Mouse (Mus musculus): Measurements from ENCODE around the gene Cuedc2. TPM values are rescaled to one million over a fixed set of nuclear protein-coding genes. Genes with fewer than 3 reads are reported as not detected.

Cuedc2 gene
- polyA plus RNA-seq, 1 experiment from 2014 or later = 75.3 TPM

DNA sequence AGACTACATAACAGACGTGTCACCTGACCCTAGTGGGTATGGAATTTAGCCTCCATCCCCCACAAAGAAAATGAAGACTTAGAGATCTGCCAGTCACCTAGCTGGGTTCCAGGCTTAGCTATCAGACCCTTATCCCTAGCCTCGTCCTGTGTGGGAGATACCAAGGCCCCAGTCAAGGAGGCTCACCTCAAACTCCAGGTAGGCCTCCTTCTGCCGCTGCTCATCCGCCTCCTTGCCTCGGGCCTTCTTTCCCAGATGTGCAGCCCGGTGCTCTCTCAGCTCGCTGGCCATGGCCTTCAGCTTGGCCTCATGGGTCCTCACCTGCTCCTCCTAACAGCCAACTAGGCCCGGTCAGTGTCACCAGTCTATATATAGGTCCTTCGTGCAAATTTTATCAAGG lies 25.4 kb downstream of the Cuedc2 start:
- DNase-seq (ENCODE audit: low spot score) = peak; percentile 12

DNA sequence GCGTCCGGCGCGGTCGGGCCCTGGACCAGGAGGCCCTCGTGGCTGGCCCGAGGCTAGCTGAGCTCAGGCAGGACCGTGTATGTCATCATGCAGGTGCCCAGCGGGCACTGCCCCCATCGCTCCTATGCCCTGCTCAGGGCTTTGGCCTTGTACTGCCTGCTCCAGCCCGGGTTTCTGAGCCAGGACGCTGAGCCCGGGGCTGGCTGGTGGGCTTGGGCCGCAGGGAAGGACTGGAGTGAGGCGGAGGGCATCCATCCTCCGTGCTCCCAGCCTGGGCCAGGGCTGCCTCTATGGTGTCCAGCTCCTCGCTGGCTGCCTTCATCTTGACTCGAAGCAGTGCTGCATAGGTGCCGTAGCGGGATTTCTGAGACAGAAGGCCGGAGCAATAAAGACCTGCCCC lies 25.9 kb downstream of the Cuedc2 start:
- DNase-seq (ENCODE audit: low spot score) (peak; percentile 12), ATAC-seq (ENCODE audit: low FRiP score, low TSS enrichment) (no peak)
- H3K9me3 ChIP-seq (ENCODE audit: control insufficient read depth, low read length) = no peaks in the 10 kb centered on the region
- no peak overlapping the region for H3K4me3 ChIP-seq (ENCODE audit: low read depth, low read length)
- H3K27me3 ChIP-seq (ENCODE audit: control insufficient read depth, insufficient read depth, low read length) = no peaks in the 10 kb centered on the region
- TF ChIP-seq CTCF (IDR thresholded peaks at IDR 0.05; ENCODE audit: low read depth) = no peak
- TF ChIP-seq EP300 (optimal IDR thresholded peaks at IDR 0.05) = no peak
- no peak overlapping the region for H3K4me2 ChIP-seq (replicated peaks; ENCODE audit: low read depth)
- H3K9ac ChIP-seq (ENCODE audit: low read length) = no peak overlapping the region
- H3K36me3 ChIP-seq (ENCODE audit: control insufficient read depth, insufficient read depth, low read length) = peaks cover 29% of the 10 kb centered on the region
- peaks cover 6% of the 10 kb centered on the region; the same call in 1 of the 2 replicates for H3K4me1 ChIP-seq (replicated peaks; ENCODE audit: control insufficient read depth, insufficient read depth)
- no peak overlapping the region for H3K27ac ChIP-seq (replicated peaks)
- WGBS = 81% methylated on average over 21 of the region's 21 CpGs

More for the DNA sequence above, 25.4 kb downstream of the Cuedc2 start:
- Histone ChIP-seq H3K36me3 (ENCODE audit: control insufficient read depth, insufficient read depth, low read length) (peaks cover 27% of the 10 kb centered on the region), H3K9me3 (ENCODE audit: control insufficient read depth, low read length) (no peaks in the 10 kb centered on the region), H3K4me1 (replicated peaks; ENCODE audit: control insufficient read depth, insufficient read depth) (peaks cover 6% of the 10 kb centered on the region; the same call in 1 of the 2 replicates), H3K9ac (ENCODE audit: low read length) (no peak overlapping the region), H3K27me3 (ENCODE audit: control insufficient read depth, insufficient read depth, low read length) (0 out of 2 replicates have a peak, but pooled peaks cover 2% of the 10 kb centered on the region), H3K4me2 (replicated peaks; ENCODE audit: low read depth) (no peak overlapping the region), H3K4me3 (ENCODE audit: low read depth, low read length) (no peak overlapping the region), H3K27ac (replicated peaks) (no peak overlapping the region)
- 86% methylated on average over 9 of the region's 9 CpGs for WGBS
- TF ChIP-seq CTCF (IDR thresholded peaks at IDR 0.05; ENCODE audit: low read depth) = no peak
- TF ChIP-seq EP300 (optimal IDR thresholded peaks at IDR 0.05) = no peak
- ATAC-seq (ENCODE audit: low FRiP score, low TSS enrichment) = no peak

DNA sequence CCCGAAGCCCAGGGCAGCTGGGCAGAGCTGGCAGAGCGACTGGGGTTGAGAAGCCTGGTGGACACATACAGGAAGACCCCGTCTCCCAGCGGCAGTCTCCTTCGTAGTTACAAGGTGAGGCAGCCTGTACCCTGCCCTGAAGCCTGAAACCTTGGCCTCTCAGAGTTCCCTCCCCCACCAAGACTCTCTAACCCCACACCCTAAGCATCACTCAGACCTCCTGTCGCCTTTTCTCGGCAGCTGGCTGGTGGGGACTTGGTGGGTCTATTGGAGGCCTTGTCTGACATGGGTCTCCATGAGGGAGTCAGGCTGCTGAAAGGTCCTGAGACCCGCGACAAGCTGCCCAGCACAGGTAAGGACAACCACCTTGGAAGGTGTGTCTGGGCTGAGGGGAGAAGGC lies 27.2 kb downstream of the Cuedc2 start:
- peaks cover 32% of the 10 kb centered on the region for H3K36me3 ChIP-seq (ENCODE audit: control insufficient read depth, insufficient read depth, low read length)
- peaks cover 6% of the 10 kb centered on the region; the same call in 1 of the 2 replicates for H3K4me1 ChIP-seq (replicated peaks; ENCODE audit: control insufficient read depth, insufficient read depth)
- H3K9ac ChIP-seq (ENCODE audit: low read length) = no peak overlapping the region
- H3K9me3 ChIP-seq (ENCODE audit: control insufficient read depth, low read length) = no peaks in the 10 kb centered on the region
- WGBS = 81% methylated on average over 9 of the region's 9 CpGs
- no peak overlapping the region for H3K27ac ChIP-seq (replicated peaks)
- H3K27me3 ChIP-seq (ENCODE audit: control insufficient read depth, insufficient read depth, low read length) = no peaks in the 10 kb centered on the region
- no peak for TF ChIP-seq CTCF (IDR thresholded peaks at IDR 0.05; ENCODE audit: low read depth)
- no peak for TF ChIP-seq EP300 (optimal IDR thresholded peaks at IDR 0.05)
- DNase-seq (ENCODE audit: low spot score) (no peak), ATAC-seq (ENCODE audit: low FRiP score, low TSS enrichment) (no peak)
- no peak overlapping the region for H3K4me2 ChIP-seq (replicated peaks; ENCODE audit: low read depth)
- no peak overlapping the region for H3K4me3 ChIP-seq (ENCODE audit: low read depth, low read length)

DNA sequence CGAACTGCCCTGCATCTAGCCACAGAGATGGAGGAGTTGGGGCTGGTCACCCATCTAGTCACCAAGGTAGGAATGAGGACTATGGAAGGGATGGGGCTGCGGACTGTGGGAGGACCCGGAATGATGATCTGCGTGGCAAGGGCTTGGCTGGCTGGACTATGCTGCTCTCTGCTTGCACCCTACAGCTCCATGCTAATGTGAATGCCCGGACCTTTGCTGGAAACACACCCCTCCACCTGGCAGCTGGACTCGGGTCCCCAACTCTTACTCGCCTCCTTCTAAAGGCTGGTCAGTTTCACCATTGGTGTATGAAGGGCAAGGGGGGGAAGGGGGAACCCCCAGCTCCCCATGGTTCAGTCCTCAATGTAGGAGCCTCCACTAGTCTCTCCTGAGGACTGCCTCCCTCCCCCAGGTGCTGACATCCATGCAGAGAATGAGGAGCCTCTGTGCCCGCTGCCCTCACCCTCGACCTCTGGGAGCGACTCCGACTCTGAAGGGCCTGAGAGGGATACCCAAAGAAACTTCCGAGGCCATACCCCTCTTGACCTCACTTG lies 28.1 kb downstream of the Cuedc2 start:
- 89% methylated on average over 12 of the region's 12 CpGs for WGBS
- no peak for DNase-seq (ENCODE audit: low spot score)
- Histone ChIP-seq H3K9me3 (ENCODE audit: control insufficient read depth, low read length) (no peaks in the 10 kb centered on the region), H3K36me3 (ENCODE audit: control insufficient read depth, insufficient read depth, low read length) (peaks cover 32% of the 10 kb centered on the region), H3K4me3 (ENCODE audit: low read depth, low read length) (no peak overlapping the region), H3K4me1 (replicated peaks; ENCODE audit: control insufficient read depth, insufficient read depth) (peaks cover 5% of the 10 kb centered on the region; the same call in 1 of the 2 replicates), H3K27me3 (ENCODE audit: control insufficient read depth, insufficient read depth, low read length) (no peaks in the 10 kb centered on the region), H3K27ac (replicated peaks) (no peak overlapping the region), H3K9ac (ENCODE audit: low read length) (no peak overlapping the region), H3K4me2 (replicated peaks; ENCODE audit: low read depth) (no peak overlapping the region)
- ATAC-seq (ENCODE audit: low FRiP score, low TSS enrichment) = no peak
- TF ChIP-seq EP300 (optimal IDR thresholded peaks at IDR 0.05) (no peak), CTCF (IDR thresholded peaks at IDR 0.05; ENCODE audit: low read depth) (no peak)

DNA sequence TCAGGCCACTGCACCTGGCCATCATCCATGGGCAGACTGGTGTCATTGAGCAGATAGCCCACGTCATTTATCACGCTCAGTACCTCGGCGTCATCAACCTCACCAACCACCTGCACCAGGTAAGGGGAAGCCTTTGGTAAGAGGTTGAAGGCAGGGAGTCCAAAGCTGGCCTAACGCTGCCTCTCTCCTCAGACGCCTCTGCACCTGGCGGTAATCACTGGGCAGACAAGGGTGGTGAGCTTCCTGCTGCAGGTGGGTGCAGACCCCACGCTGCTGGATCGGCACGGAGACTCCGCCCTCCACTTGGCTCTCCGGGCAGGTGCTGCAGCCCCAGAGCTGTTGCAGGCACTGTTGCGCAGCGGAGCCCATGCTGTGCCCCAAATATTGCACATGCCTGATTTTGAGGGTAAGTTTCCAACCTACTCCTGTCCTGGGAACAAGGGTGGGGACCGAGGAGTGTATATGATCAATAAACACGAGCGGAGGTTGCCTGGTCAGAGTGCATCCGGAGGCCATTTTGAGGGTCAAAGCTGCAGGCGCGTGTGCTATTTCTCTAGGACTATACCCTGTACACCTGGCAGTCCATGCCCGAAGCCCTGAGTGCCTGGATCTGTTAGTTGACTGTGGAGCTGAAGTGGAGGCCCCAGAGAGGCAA lies 28.7 kb downstream of the Cuedc2 start:
- Histone ChIP-seq H3K9ac (ENCODE audit: low read length) (no peak overlapping the region), H3K36me3 (ENCODE audit: control insufficient read depth, insufficient read depth, low read length) (peaks cover 32% of the 10 kb centered on the region), H3K27ac (replicated peaks) (no peak overlapping the region), H3K4me3 (ENCODE audit: low read depth, low read length) (no peak overlapping the region), H3K9me3 (ENCODE audit: control insufficient read depth, low read length) (no peaks in the 10 kb centered on the region), H3K27me3 (ENCODE audit: control insufficient read depth, insufficient read depth, low read length) (no peaks in the 10 kb centered on the region), H3K4me1 (replicated peaks; ENCODE audit: control insufficient read depth, insufficient read depth) (no peaks in the 10 kb centered on the region; the same call in 1 of the 2 replicates), H3K4me2 (replicated peaks; ENCODE audit: low read depth) (no peak overlapping the region)
- DNase-seq (ENCODE audit: low spot score) (no peak), ATAC-seq (ENCODE audit: low FRiP score, low TSS enrichment) (no peak)
- 78% methylated on average over 21 of the region's 21 CpGs for WGBS
- TF ChIP-seq CTCF (IDR thresholded peaks at IDR 0.05; ENCODE audit: low read depth) = no peak
- TF ChIP-seq EP300 (optimal IDR thresholded peaks at IDR 0.05) = no peak

Measured in stomach, postnatal 0 days (tissue).